Mouse (Mus musculus) kidney, embryonic 14.5 days (tissue): ENCODE measurements around the gene Pde6h. TPM values are rescaled to one million over a fixed set of nuclear protein-coding genes. Genes with fewer than 3 reads are reported as not detected.
A peak's percentile ranks its signal among the peaks of the same experiment; 100 is the strongest.

Experiments used
- ATAC-seq: fragments of 200-750 bp; cut with Nextera tagmentation; 2 replicates; pipeline ENCODE4 v1.8.0; 2017; ENCODE audit warnings: moderate number of reproducible peaks, mild to moderate bottlenecking, moderate TSS enrichment, moderate library complexity; ENCODE audit not compliant: low FRiP score, low TSS enrichment
- H3K27ac ChIP-seq: fragments of 300-500 bp; sonication (generic); 2 replicates; pipeline ENCODE4 v1.5.1; 2014; ENCODE audit warnings: low read depth, mild to moderate bottlenecking, low read length, moderate library complexity, mixed read lengths
- H3K27me3 ChIP-seq: fragments of 300-500 bp; sonication (generic); 2 replicates; pipeline ENCODE4 v1.6.1; 2014; ENCODE audit warnings: mild to moderate bottlenecking, low read length; ENCODE audit not compliant: control insufficient read depth, insufficient read depth
- H3K36me3 ChIP-seq: fragments of 300-500 bp; sonication (generic); 2 replicates; pipeline ENCODE4 v1.6.1; 2014; ENCODE audit warnings: low read length, mixed read lengths; ENCODE audit not compliant: control insufficient read depth, insufficient read depth
- H3K4me1 ChIP-seq: fragments of 300-500 bp; sonication (generic); 2 replicates; pipeline ENCODE4 v1.6.1; 2014; ENCODE audit warnings: low read length, mixed read lengths; ENCODE audit not compliant: control insufficient read depth, insufficient read depth
- H3K4me2 ChIP-seq: fragments of 300-500 bp; sonication (generic); replicated peaks from 2 replicates; pipeline ENCODE4 v1.6.1; 2014; ENCODE audit warnings: low read depth, mild to moderate bottlenecking, low read length
- H3K4me3 ChIP-seq: fragments of 300-500 bp; sonication (generic); 2 replicates; pipeline ENCODE4 v1.5.1; 2014; ENCODE audit warnings: mild to moderate bottlenecking, low read length
- H3K9ac ChIP-seq: fragments of 300-500 bp; sonication (generic); 2 replicates; pipeline ENCODE4 v1.6.1; 2014; ENCODE audit warnings: low read depth, mild to moderate bottlenecking, low read length, moderate library complexity
- H3K9me3 ChIP-seq: fragments of 300-500 bp; sonication (generic); 2 replicates; pipeline ENCODE4 v1.6.1; 2016; ENCODE audit warnings: low read length; ENCODE audit not compliant: control insufficient read depth
- WGBS: fragments of 180-500 bp; shearing (Covaris S2); extraction: QIAGEN DNeasy Blood & Tissue Kit; methylation state at CpG from one replicate; pipeline ENCODE4 v1.1.7; 2014; 5-methylcytosine and 5-hydroxymethylcytosine counted together
- polyA plus RNA-seq: library from polyadenylated mRNA; unstranded; fragments of >200 nt; fragmentation: Nextera tagmentation; extraction: Ambion mirVana; gene quantifications from 2 replicates; pipeline ENCODE4 v1.2.1, GENCODE M21; 2014

Pde6h gene
- polyA plus RNA-seq, 1 experiment from 2014 or later = 0.81 TPM

- Histone ChIP-seq H3K27ac (no peak overlapping the region), H3K4me1 (peaks cover 10% of the 10 kb centered on the region), H3K27me3 (no peaks in the 10 kb centered on the region), H3K4me2 (0 out of 2 replicates have a peak overlapping the region, but pooled peaks have one; percentile 5), H3K4me3 (no peak overlapping the region), H3K9me3 (no peaks in the 10 kb centered on the region), H3K9ac (no peak overlapping the region), H3K36me3 (no peaks in the 10 kb centered on the region)
- WGBS = 21% methylated on average over 8 of the region's 8 CpGs
- no peak for ATAC-seq
These were observed 66.9 kb downstream of the Pde6h start for GRCm38 (mm10) chr6:136990557-136990956.

- Histone ChIP-seq H3K27ac (no peak overlapping the region), H3K36me3 (no peaks in the 10 kb centered on the region), H3K4me1 (peaks cover 16% of the 10 kb centered on the region), H3K4me3 (no peak overlapping the region), H3K27me3 (no peaks in the 10 kb centered on the region), H3K9ac (no peak overlapping the region), H3K9me3 (no peaks in the 10 kb centered on the region), H3K4me2 (no peak overlapping the region)
- WGBS = 66% methylated on average over 4 of the region's 4 CpGs
- no peak for ATAC-seq
These were observed 69.9 kb downstream of the Pde6h start for GRCm38 (mm10) chr6:136993574-136993973.

DNA sequence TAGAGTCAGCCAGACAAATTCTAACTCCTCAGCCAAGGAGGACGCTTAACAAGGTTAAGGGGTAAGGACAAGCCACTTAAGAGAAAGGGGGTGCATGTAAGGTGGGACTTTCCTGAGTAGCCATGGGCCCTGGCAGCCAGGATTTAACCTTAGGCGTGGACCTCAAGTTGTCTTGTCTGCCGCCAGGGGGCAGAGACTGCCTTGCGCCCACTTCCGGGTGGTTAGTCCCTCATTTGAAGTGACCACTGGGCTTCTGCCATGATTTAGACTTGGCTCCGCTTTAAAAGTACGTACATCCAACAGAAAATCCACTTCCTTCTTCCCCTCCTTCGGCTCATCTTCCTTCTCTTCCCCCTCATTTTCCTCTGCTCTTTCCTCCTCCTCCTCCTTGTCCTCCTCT is 71.9 kb downstream of the Pde6h start:
- Histone ChIP-seq H3K9ac (no peak overlapping the region), H3K4me2 (no peak overlapping the region), H3K9me3 (no peaks in the 10 kb centered on the region), H3K4me3 (no peak overlapping the region), H3K27ac (peak overlapping the region; percentile 32; the same call in 1 of the 2 replicates), H3K36me3 (no peaks in the 10 kb centered on the region), H3K4me1 (peaks cover 9% of the 10 kb centered on the region), H3K27me3 (no peaks in the 10 kb centered on the region)
- 80% methylated on average over 8 of the region's 8 CpGs for WGBS
- ATAC-seq = 0 out of 2 replicates have a peak, but pooled peaks have one; percentile 44

- no peak overlapping the region for H3K9ac ChIP-seq
- H3K9me3 ChIP-seq = no peaks in the 10 kb centered on the region
- peaks cover 6% of the 10 kb centered on the region; the same call in 1 of the 2 replicates for H3K4me1 ChIP-seq
- WGBS = 39% methylated on average over 5 of the region's 5 CpGs
- H3K27ac ChIP-seq = no peak overlapping the region; the same call in 1 of the 2 replicates
- no peak for ATAC-seq
- no peaks in the 10 kb centered on the region for H3K36me3 ChIP-seq
- no peak overlapping the region for H3K4me3 ChIP-seq
- no peak overlapping the region for H3K4me2 ChIP-seq
- no peaks in the 10 kb centered on the region for H3K27me3 ChIP-seq
These were observed 72.7 kb downstream of the Pde6h start for GRCm38 (mm10) chr6:136996336-136996735.

GRCm38 (mm10) chr6:136998181-136998580 is 74.5 kb downstream of the Pde6h start:
- Histone ChIP-seq H3K36me3 (no peaks in the 10 kb centered on the region), H3K4me3 (no peak overlapping the region), H3K27me3 (no peaks in the 10 kb centered on the region), H3K9ac (no peak overlapping the region), H3K4me1 (peaks cover 6% of the 10 kb centered on the region; the same call in 1 of the 2 replicates), H3K9me3 (no peaks in the 10 kb centered on the region), H3K27ac (no peak overlapping the region), H3K4me2 (no peak overlapping the region)
- 70% methylated on average over 7 of the region's 7 CpGs for WGBS
- no peak for ATAC-seq

DNA sequence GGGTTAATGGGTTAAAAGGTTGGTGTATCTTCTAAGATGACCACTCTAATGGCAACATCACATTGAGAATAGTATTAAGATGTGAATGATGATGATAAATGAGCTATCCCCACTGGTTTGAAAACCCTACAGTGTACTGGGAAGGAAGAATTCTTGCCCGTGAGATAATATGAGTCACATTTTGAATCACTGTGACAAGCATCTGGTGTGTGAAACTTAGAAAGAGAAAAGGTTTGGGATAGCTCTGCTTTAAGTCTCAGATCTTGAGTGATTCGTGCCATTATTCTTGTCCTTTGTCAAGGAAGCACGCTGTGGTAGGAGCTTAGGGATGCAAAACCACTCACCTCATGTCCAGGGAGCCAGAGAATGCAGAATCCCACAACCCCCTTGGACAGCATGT is 75.4 kb downstream of the Pde6h start:
- Histone ChIP-seq H3K4me1 (peaks cover 6% of the 10 kb centered on the region; the same call in 1 of the 2 replicates), H3K9me3 (no peaks in the 10 kb centered on the region), H3K4me2 (no peak overlapping the region), H3K27me3 (no peaks in the 10 kb centered on the region), H3K36me3 (no peaks in the 10 kb centered on the region), H3K4me3 (no peak overlapping the region), H3K9ac (no peak overlapping the region), H3K27ac (no peak overlapping the region)
- ATAC-seq = no peak
- WGBS = 96% methylated on average over 3 of the region's 3 CpGs

GRCm38 (mm10) chr6:136999707-137000446 is 76.2 kb downstream of the Pde6h start:
- no peak overlapping the region for H3K4me3 ChIP-seq
- no peaks in the 10 kb centered on the region for H3K36me3 ChIP-seq
- ATAC-seq = no peak
- H3K27me3 ChIP-seq = no peaks in the 10 kb centered on the region
- no peak overlapping the region for H3K4me2 ChIP-seq
- H3K27ac ChIP-seq = no peak overlapping the region
- H3K4me1 ChIP-seq = peaks cover 6% of the 10 kb centered on the region; the same call in 1 of the 2 replicates
- no peaks in the 10 kb centered on the region for H3K9me3 ChIP-seq
- 92% methylated on average over 15 of the region's 15 CpGs for WGBS
- no peak overlapping the region for H3K9ac ChIP-seq

GRCm38 (mm10) chr6:137000706-137001105 is 77.1 kb downstream of the Pde6h start:
- H3K27ac ChIP-seq = no peak overlapping the region
- no peak overlapping the region for H3K4me2 ChIP-seq
- no peak for ATAC-seq
- 94% methylated on average over 10 of the region's 10 CpGs for WGBS
- H3K27me3 ChIP-seq = no peaks in the 10 kb centered on the region
- H3K9me3 ChIP-seq = no peaks in the 10 kb centered on the region
- H3K9ac ChIP-seq = no peak overlapping the region
- no peak overlapping the region for H3K4me3 ChIP-seq
- peaks cover 6% of the 10 kb centered on the region; the same call in 1 of the 2 replicates for H3K4me1 ChIP-seq
- H3K36me3 ChIP-seq = no peaks in the 10 kb centered on the region
